Mouse (Mus musculus): ENCODE measurements around the gene Nhlh2.

The Nhlh2 gene

GRCm38 (mm10) chr3:102009926-102010381 lies at the start of gene Nhlh2:
Gene Nhlh2 (plus strand): TSS chr3:102010076.
- DNase-seq = no peak

- no peak for DNase-seq
These were observed 48.6 kb upstream of the Nhlh2 start for GRCm38 (mm10) chr3:101961146-101961835.

- no peak for DNase-seq
These were observed 46.4 kb upstream of the Nhlh2 start for GRCm38 (mm10) chr3:101963501-101963900.

GRCm38 (mm10) chr3:101964352-101964751 lies 45.5 kb upstream of the Nhlh2 start:
- no peak for DNase-seq

GRCm38 (mm10) chr3:101966825-101967558 lies 42.9 kb upstream of the Nhlh2 start:
- no peak for DNase-seq

- DNase-seq = no peak
These were observed 34.5 kb upstream of the Nhlh2 start for GRCm38 (mm10) chr3:101975337-101975736.

DNA sequence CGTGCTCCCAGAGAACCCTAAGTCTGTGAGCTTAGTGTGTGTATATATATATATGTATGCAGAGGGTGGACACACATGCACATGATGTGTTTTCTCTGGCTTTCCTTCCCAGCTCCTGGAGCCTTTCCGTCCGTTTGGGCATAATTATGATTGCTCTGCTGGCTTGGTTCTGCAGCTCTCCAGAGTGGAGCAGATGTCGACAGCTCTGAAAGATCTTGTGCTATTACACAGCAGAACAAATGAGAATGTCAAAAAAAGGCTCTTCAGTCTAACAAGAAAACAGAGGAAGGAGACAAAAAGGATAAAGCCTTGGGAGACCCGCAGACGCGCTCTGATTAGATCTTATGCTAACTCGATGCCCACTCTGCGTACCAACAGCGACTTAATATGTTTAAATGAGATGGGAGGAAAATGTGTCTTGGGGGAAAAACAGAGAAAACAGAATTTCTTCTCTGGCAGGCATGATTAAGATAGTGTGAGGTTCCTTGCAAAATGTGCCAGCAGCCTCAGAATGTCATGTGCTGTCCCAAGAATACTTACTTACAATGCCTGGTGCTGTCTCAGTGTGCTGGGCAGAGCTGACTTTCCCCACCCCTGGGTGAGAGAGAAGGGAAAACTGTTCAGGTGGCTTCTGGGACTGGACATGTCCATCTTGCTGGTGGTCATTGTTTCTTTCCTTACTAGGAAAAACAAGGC lies 31.4 kb upstream of the Nhlh2 start:
- no peak for DNase-seq

DNA sequence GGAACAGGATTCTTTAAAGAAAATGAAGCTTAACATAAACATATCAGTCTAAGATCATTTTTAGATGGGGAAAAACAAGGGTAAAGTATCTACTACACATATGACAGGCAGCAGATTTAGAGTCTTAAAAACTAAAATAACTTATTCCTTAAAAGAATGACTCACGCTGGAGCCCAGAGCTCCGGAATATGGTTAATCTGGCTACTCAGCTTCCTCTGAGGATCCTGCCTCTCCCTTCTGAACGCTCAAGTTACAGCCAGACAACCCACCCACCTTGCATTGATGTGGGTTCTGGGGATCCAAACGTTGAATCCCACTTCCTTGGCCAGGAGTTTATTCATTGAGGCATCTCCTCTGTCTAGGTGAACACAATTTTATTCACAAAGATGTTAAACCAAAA lies 26.0 kb upstream of the Nhlh2 start:
- no peak for DNase-seq

- DNase-seq = no peak
These were observed 24.2 kb upstream of the Nhlh2 start for GRCm38 (mm10) chr3:101985634-101986033.

GRCm38 (mm10) chr3:101990136-101990535 lies 19.7 kb upstream of the Nhlh2 start:
- DNase-seq = no peak

- no peak for DNase-seq
These were observed 18.8 kb upstream of the Nhlh2 start for GRCm38 (mm10) chr3:101990995-101991516.

DNA sequence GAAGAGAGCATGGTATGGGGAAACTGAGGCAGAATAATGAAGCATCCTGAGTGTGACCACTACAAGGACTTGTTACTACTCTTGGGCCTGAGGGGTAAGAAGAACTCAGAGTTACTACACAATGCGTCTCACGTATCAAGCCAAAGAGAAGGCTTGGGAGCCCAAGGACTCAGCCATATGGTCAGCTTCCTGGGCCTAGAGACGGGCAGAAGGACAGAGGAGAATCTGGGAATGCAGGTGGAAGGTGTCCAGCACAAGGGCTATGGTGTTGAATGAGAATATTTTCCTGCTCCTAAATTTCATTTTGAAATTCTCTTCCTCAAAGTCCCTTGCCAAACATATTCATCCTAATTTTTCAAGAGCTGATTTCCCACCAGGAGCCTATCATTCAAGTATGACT lies 12.0 kb upstream of the Nhlh2 start:
- DNase-seq = no peak

GRCm38 (mm10) chr3:102010681-102011317 lies 923 bp downstream of the Nhlh2 start:
- DNase-seq = no peak

GRCm38 (mm10) chr3:102011318-102012075 lies 1.6 kb downstream of the Nhlh2 start:
- DNase-seq = no peak

DNA sequence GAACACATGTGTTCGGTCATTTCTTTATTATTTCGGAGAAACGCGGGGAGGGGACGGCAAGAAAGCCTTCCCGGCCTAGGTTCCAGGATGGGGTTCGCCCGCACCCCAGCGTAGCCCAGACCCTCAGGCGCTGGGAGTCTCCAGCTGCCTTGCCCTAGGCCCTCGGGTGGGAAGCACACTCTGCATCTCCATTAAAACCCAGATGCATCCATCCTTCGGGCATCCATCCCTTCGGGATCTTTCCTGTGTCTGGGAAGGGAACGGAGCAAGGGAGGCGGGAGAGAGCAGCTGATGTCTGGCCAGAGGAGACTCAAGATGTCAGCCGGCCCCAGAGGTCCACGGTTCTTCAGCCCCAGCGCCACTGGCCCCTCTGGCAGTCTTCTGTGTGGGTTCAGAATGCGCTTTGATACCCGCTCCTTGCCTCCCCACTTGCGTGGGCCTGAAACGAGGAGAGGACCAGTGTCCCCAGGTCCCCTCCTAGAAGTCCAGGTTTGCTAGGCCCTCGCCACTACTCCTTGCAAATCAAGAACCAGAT lies 2.3 kb downstream of the Nhlh2 start:
- DNase-seq = no peak

GRCm38 (mm10) chr3:102012611-102013211 lies 2.8 kb downstream of the Nhlh2 start:
- no peak for DNase-seq

DNA sequence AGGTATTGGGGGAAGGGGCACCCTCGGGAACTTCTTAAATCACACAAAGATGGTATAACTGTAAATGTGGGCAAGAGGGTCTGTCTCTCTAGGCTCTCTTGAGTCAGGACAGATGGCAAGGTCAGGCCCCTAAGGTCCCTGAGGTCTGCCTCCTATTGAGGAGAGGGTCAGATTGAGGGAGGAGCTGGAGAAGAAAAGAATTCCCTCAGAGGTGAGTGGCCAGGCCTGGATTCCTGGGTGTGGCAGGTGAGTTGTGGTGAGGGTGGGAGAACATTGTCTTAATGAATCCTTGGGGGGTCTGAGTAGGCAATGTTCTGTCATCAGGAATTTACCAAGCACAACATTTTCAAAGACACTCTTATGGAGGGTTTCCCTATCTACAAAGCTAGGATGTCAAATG lies 10.7 kb downstream of the Nhlh2 start:
- DNase-seq = no peak

- DNase-seq = no peak
These were observed 12.8 kb downstream of the Nhlh2 start for GRCm38 (mm10) chr3:102022721-102023120.

DNA sequence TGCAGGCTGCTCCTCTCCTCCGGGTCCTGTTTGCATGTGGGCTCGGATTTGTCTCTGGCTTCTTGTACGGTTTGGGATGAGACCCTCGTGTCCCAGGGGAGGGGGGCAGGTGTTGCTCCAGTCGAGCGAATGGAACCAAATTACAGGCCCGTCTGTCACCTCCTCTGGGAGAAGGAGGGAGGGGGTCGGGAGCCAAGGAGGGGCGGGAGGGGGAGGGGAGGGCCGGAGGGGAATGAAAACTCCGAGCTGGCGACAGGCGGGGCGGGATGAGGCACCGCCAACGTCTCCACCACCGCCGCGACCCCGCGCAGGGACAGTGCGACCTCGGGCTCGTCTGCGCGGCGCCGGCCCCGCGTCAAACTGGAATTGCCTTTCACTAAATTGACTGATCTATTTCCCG lies 13.5 kb downstream of the Nhlh2 start:
- no peak for DNase-seq

DNA sequence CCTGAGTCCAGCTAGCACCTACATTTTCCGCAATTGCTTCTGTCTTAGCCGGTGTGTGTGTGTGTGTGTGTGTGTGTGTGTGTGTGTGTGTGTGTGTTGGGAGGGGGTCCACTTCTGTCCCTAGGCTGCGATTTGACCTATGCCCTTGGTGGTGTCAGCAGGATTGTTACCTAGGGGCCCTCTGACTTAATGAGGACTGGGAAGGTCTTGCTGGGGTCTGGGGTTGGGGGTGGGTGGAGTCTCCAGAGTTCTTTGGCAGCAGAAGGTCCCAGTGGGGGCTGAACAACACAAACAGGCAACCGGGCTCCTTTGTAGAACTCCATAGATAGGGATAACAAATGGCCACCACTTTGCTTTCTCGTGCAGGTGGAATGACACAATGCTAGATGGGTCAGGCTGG lies 14.0 kb downstream of the Nhlh2 start:
- no peak for DNase-seq

DNA sequence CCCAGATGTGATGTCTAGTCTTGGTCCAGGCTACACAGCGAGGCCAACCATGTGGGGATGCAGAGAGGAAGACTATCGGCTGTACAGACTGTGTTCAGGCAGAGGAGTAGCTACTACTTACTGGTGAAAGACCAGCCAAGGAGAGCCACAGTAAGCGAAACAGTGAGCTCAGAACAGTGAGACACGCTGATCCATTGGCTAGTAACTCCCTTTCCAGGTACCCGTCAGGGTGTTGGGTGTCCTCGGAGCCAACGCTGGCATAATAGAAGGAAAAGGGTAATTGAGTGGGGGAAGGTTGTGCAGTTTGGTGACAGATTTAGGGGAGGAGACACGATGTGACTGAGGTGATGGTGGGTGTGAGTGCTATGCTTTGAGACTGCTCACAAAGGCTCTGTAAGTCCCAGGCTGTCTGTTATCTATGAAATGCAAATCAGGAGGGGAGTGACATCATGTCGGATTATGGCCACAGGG lies 15.1 kb downstream of the Nhlh2 start:
- DNase-seq = no peak

Data from thymus, adult 18-20 months (tissue).